Mouse (Mus musculus) embryonic facial prominence, embryonic 15.5 days (tissue): ENCODE measurements around the gene Arhgef19. TPM values are rescaled to one million over a fixed set of nuclear protein-coding genes. Genes with fewer than 3 reads are reported as not detected.

Source experiments
- ATAC-seq: fragments of 200-750 bp; cut with Nextera tagmentation; 2 replicates; pipeline ENCODE4 v1.8.0; 2017; ENCODE audit warnings: low read depth, moderate TSS enrichment; ENCODE audit not compliant: insufficient number of reproducible peaks, low FRiP score, low TSS enrichment
- H3K27ac ChIP-seq: fragments of 300-500 bp; sonication (generic); replicated peaks from 2 replicates; pipeline ENCODE4 v1.5.1; 2015; ENCODE audit warnings: mild to moderate bottlenecking, inconsistent platforms
- H3K27me3 ChIP-seq: fragments of 300-500 bp; sonication (generic); 2 replicates; pipeline ENCODE4 v1.6.1; 2015; ENCODE audit warnings: inconsistent platforms
- H3K36me3 ChIP-seq: fragments of 300-500 bp; sonication (generic); 2 replicates; pipeline ENCODE4 v1.6.1; 2015; ENCODE audit warnings: mild to moderate bottlenecking, inconsistent platforms
- H3K4me1 ChIP-seq: fragments of 300-500 bp; sonication (generic); 2 replicates; pipeline ENCODE4 v1.6.1; 2015; ENCODE audit warnings: inconsistent platforms
- H3K4me2 ChIP-seq: fragments of 300-500 bp; sonication (generic); replicated peaks from 2 replicates; pipeline ENCODE4 v1.6.1; 2015; ENCODE audit warnings: mild to moderate bottlenecking, inconsistent platforms
- H3K4me3 ChIP-seq: fragments of 300-500 bp; sonication (generic); replicated peaks from 2 replicates; pipeline ENCODE4 v1.5.1; 2015; ENCODE audit warnings: mild to moderate bottlenecking, inconsistent platforms
- H3K9ac ChIP-seq: fragments of 300-500 bp; sonication (generic); 2 replicates; pipeline ENCODE4 v1.6.1; 2015; ENCODE audit warnings: inconsistent platforms
- H3K9me3 ChIP-seq: fragments of 300-500 bp; sonication (generic); replicated peaks from 2 replicates; pipeline ENCODE4 v1.6.1; 2016; ENCODE audit warnings: inconsistent platforms
- WGBS: fragments of 180-500 bp; shearing (Covaris S2); methylation state at CpG from one replicate; pipeline ENCODE4 v1.1.7; 2015; 5-methylcytosine and 5-hydroxymethylcytosine counted together
- polyA plus RNA-seq: library from polyadenylated mRNA; unstranded; fragments of >200 nt; fragmentation: Nextera tagmentation; extraction: Ambion mirVana; gene quantifications from 2 replicates; pipeline ENCODE4 v1.2.1, GENCODE M21; 2015

Gene Arhgef19
- polyA plus RNA-seq, 1 experiment from 2014 or later: 27.7 TPM

GRCm38 (mm10) chr4:141267837-141268236, 28.5 kb downstream of the Arhgef19 start:
- no peaks in the 10 kb centered on the region for H3K9me3 ChIP-seq
- H3K36me3 ChIP-seq: no peaks in the 10 kb centered on the region
- WGBS: 38% methylated on average over 9 of the region's 9 CpGs
- H3K4me2 ChIP-seq: no peak overlapping the region
- no peak overlapping the region for H3K4me3 ChIP-seq
- H3K9ac ChIP-seq: no peak overlapping the region
- no peak for ATAC-seq
- no peaks in the 10 kb centered on the region for H3K27me3 ChIP-seq
- peaks cover under 1% of the 10 kb centered on the region; the same call in 1 of the 2 replicates for H3K4me1 ChIP-seq
- no peak overlapping the region for H3K27ac ChIP-seq

GRCm38 (mm10) chr4:141268350-141268749, 29.1 kb downstream of the Arhgef19 start:
- H3K27me3 ChIP-seq: no peaks in the 10 kb centered on the region
- H3K9ac ChIP-seq: no peak overlapping the region
- no peak overlapping the region for H3K4me2 ChIP-seq
- ATAC-seq: no peak
- H3K36me3 ChIP-seq: no peaks in the 10 kb centered on the region
- no peaks in the 10 kb centered on the region for H3K9me3 ChIP-seq
- H3K4me3 ChIP-seq: no peak overlapping the region
- H3K4me1 ChIP-seq: peaks cover 5% of the 10 kb centered on the region
- 78% methylated on average over 4 of the region's 4 CpGs for WGBS
- no peak overlapping the region for H3K27ac ChIP-seq

- ATAC-seq: no peak
- H3K27ac ChIP-seq: no peak overlapping the region
- H3K4me3 ChIP-seq: no peak overlapping the region
- H3K9ac ChIP-seq: no peak overlapping the region
- WGBS: 77% methylated on average over 6 of the region's 6 CpGs
- peaks cover 8% of the 10 kb centered on the region for H3K4me1 ChIP-seq
- no peaks in the 10 kb centered on the region for H3K9me3 ChIP-seq
- no peaks in the 10 kb centered on the region for H3K27me3 ChIP-seq
- no peak overlapping the region for H3K4me2 ChIP-seq
- H3K36me3 ChIP-seq: no peaks in the 10 kb centered on the region
These were observed 29.8 kb downstream of the Arhgef19 start for GRCm38 (mm10) chr4:141269080-141269479.

- WGBS: 61% methylated on average over 15 of the region's 15 CpGs
- H3K27me3 ChIP-seq: no peaks in the 10 kb centered on the region
- no peak overlapping the region for H3K9ac ChIP-seq
- H3K4me1 ChIP-seq: peaks cover 20% of the 10 kb centered on the region
- no peak for ATAC-seq
- no peaks in the 10 kb centered on the region for H3K9me3 ChIP-seq
- no peak overlapping the region for H3K27ac ChIP-seq
- H3K4me2 ChIP-seq: no peak overlapping the region
- no peak overlapping the region for H3K4me3 ChIP-seq
- no peaks in the 10 kb centered on the region for H3K36me3 ChIP-seq
These were observed 31.1 kb downstream of the Arhgef19 start for GRCm38 (mm10) chr4:141270201-141270940.

- Histone ChIP-seq H3K36me3 (no peaks in the 10 kb centered on the region), H3K9me3 (no peaks in the 10 kb centered on the region), H3K4me3 (no peak overlapping the region), H3K27me3 (no peaks in the 10 kb centered on the region), H3K4me1 (peaks cover 20% of the 10 kb centered on the region), H3K9ac (no peak overlapping the region), H3K27ac (no peak overlapping the region), H3K4me2 (no peak overlapping the region)
- WGBS: 67% methylated on average over 7 of the region's 7 CpGs
- no peak for ATAC-seq
These were observed 31.9 kb downstream of the Arhgef19 start for GRCm38 (mm10) chr4:141271228-141271627.

- no peak overlapping the region for H3K27ac ChIP-seq
- no peak overlapping the region for H3K4me2 ChIP-seq
- H3K4me1 ChIP-seq: peaks cover 20% of the 10 kb centered on the region
- no peaks in the 10 kb centered on the region for H3K36me3 ChIP-seq
- no peak for ATAC-seq
- no peaks in the 10 kb centered on the region for H3K9me3 ChIP-seq
- no peaks in the 10 kb centered on the region for H3K27me3 ChIP-seq
- H3K4me3 ChIP-seq: no peak overlapping the region
- H3K9ac ChIP-seq: no peak overlapping the region
- WGBS: 63% methylated on average over 6 of the region's 6 CpGs
These were observed 32.4 kb downstream of the Arhgef19 start for GRCm38 (mm10) chr4:141271721-141272120.

- 9% methylated on average over 14 of the region's 14 CpGs for WGBS
- no peak for ATAC-seq
- peak overlapping the region; percentile 48; the same call in 1 of the 2 replicates for H3K27ac ChIP-seq
These were observed 33.6 kb downstream of the Arhgef19 start for GRCm38 (mm10) chr4:141272878-141273277.

GRCm38 (mm10) chr4:141273296-141273695, 34.0 kb downstream of the Arhgef19 start:
- H3K4me1 ChIP-seq: peaks cover 28% of the 10 kb centered on the region
- 18% methylated on average over 12 of the region's 12 CpGs for WGBS
- peak; percentile 84 for ATAC-seq
- peak overlapping the region; percentile 18 for H3K4me3 ChIP-seq
- no peaks in the 10 kb centered on the region for H3K36me3 ChIP-seq
- H3K9ac ChIP-seq: no peak overlapping the region
- no peaks in the 10 kb centered on the region for H3K9me3 ChIP-seq
- peak overlapping the region; percentile 46 for H3K4me2 ChIP-seq
- H3K27ac ChIP-seq: peak overlapping the region; percentile 60; the same call in 1 of the 2 replicates
- H3K27me3 ChIP-seq: no peaks in the 10 kb centered on the region

More at GRCm38 (mm10) chr4:141272878-141273277, 33.6 kb downstream of the Arhgef19 start:
- Histone ChIP-seq H3K36me3 (no peaks in the 10 kb centered on the region), H3K9ac (no peak overlapping the region), H3K27me3 (no peaks in the 10 kb centered on the region), H3K9me3 (no peaks in the 10 kb centered on the region), H3K4me3 (peak overlapping the region; percentile 18), H3K4me2 (peak overlapping the region; percentile 46), H3K4me1 (peaks cover 24% of the 10 kb centered on the region)

- Histone ChIP-seq H3K4me1 (peaks cover 33% of the 10 kb centered on the region), H3K36me3 (no peaks in the 10 kb centered on the region), H3K27ac (peak overlapping the region; percentile 39; the same call in 1 of the 2 replicates), H3K27me3 (no peaks in the 10 kb centered on the region), H3K9ac (no peak overlapping the region), H3K4me3 (no peak overlapping the region), H3K4me2 (peak overlapping the region; percentile 15; the same call in 1 of the 2 replicates), H3K9me3 (no peaks in the 10 kb centered on the region)
- WGBS: 33% methylated on average over 23 of the region's 23 CpGs
- no peak for ATAC-seq
These were observed 35.4 kb downstream of the Arhgef19 start for GRCm38 (mm10) chr4:141274485-141275341.

- no peaks in the 10 kb centered on the region for H3K9me3 ChIP-seq
- H3K36me3 ChIP-seq: no peaks in the 10 kb centered on the region
- no peaks in the 10 kb centered on the region for H3K27me3 ChIP-seq
- no peak overlapping the region for H3K9ac ChIP-seq
- peaks cover 40% of the 10 kb centered on the region for H3K4me1 ChIP-seq
- no peak overlapping the region for H3K4me2 ChIP-seq
- ATAC-seq: no peak
- 0 out of 2 replicates have a peak overlapping the region, but pooled peaks have one; percentile 69 for H3K27ac ChIP-seq
- 84% methylated on average over 8 of the region's 8 CpGs for WGBS
- H3K4me3 ChIP-seq: no peak overlapping the region
These were observed 37.9 kb downstream of the Arhgef19 start for GRCm38 (mm10) chr4:141277157-141277556.

- Histone ChIP-seq H3K9ac (no peak overlapping the region), H3K4me3 (no peak overlapping the region), H3K9me3 (no peaks in the 10 kb centered on the region), H3K27ac (peak overlapping the region; percentile 69), H3K4me2 (no peak overlapping the region), H3K27me3 (no peaks in the 10 kb centered on the region), H3K36me3 (no peaks in the 10 kb centered on the region), H3K4me1 (peaks cover 38% of the 10 kb centered on the region)
- ATAC-seq: peak; percentile 45
- WGBS: 59% methylated on average over 7 of the region's 7 CpGs
These were observed 38.9 kb downstream of the Arhgef19 start for GRCm38 (mm10) chr4:141278154-141278553.
